9 mouse cellular contexts compared by ENCODE assay signal in the genomic region with DNA sequence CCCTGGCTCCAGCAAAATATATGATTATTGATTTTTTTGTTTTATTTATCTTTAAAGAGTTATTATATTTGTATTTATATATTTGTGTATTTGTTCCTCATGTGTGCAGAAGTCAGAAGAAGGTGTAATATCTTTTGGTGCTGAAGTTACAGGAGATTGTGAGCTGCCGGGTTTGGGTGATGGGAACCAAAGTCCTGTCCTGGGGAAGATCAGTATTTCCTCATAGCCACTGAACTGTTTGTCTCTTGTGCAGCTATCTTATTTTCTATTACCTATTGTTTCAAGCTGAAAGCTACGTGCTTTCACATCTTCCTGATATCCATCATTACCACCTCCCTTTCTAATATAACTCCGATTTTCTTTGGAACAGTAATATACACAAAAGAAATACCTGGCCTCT. TPM values are rescaled to one million over a fixed set of nuclear protein-coding genes. Genes with fewer than 3 reads are reported as not detected.
DNase-seq lines count a peak whose midpoint lies in the region; ATAC-seq and TF ChIP-seq lines count a peak whose summit lies in the region.
"Had no signal": no experiment of that assay in that cellular context is flagged by ENCODE, and none has a peak within 500 bp of the region (broad histone marks: within the 10 kb centered on the region; RNA-seq: fewer than 3 reads in every experiment).

No protein-coding gene starts in this region.

- ATAC-seq in forebrain, embryonic 14.5 days, result peak; percentile 21; the same call in 1 of the 2 replicates
- ATAC-seq in liver, embryonic 15.5 days (ENCODE audit: insufficient read depth), result no peak

- H3K9me3 ChIP-seq in heart, embryonic 10.5 days, result no peaks in the 10 kb centered on the region
- no peaks in the 10 kb centered on the region for H3K9me3 ChIP-seq in forebrain, embryonic 14.5 days (replicated peaks; ENCODE audit: control insufficient read depth, low read length)
- no peaks in the 10 kb centered on the region for H3K9me3 ChIP-seq in liver, embryonic 15.5 days (replicated peaks)

- no peak for TF ChIP-seq POLR2A in thymus, adult 2 months (IDR thresholded peaks at IDR 0.05; ENCODE audit: control insufficient read depth, extremely low read depth, insufficient read depth, low read length, poor library complexity)

- 69% methylated on average over 3 of the region's 3 CpGs for WGBS in heart, embryonic 10.5 days
- WGBS in forebrain, embryonic 14.5 days, result 73% methylated on average over 3 of the region's 3 CpGs
- 62% methylated on average over 3 of the region's 3 CpGs for WGBS in liver, embryonic 15.5 days (ENCODE audit: insufficient replicate concordance)
- WGBS in thymus, adult 2 months, result 83% methylated on average over 3 of the region's 3 CpGs

- no peak for DNase-seq in heart, embryonic 10.5 days (ENCODE audit: low spot score)
- DNase-seq in heart, adult 18-20 months, result no peak
- DNase-seq in A20 (ENCODE audit: low read depth, low spot score), result peak; percentile 6
- no peak for DNase-seq in forebrain, embryonic 14.5 days (ENCODE audit: low spot score)
- DNase-seq in urinary bladder, adult 2 months (ENCODE audit: low spot score), result no peak
- DNase-seq in thymus, adult 2 months, result no peak
- no peak for DNase-seq in natural killer cell, adult 2 months (ENCODE audit: low spot score in 2 of 2)

- peaks cover 18% of the 10 kb centered on the region for H3K36me3 ChIP-seq in heart, embryonic 10.5 days
- H3K36me3 ChIP-seq in forebrain, embryonic 14.5 days (ENCODE audit: control insufficient read depth, insufficient read depth, low read length), result peaks cover 17% of the 10 kb centered on the region
- H3K36me3 ChIP-seq in liver, embryonic 15.5 days (replicated peaks), result peaks cover 19% of the 10 kb centered on the region
- H3K36me3 ChIP-seq in thymus, adult 2 months (ENCODE audit: control insufficient read depth, insufficient read depth, low read length), result peaks cover 17% of the 10 kb centered on the region

- H3K9ac ChIP-seq in forebrain, embryonic 14.5 days (ENCODE audit: low read length), result peak overlapping the region; percentile 89; the same call in 1 of the 2 replicates
- peak overlapping the region; percentile 91; the same call in 1 of the 2 replicates for H3K9ac ChIP-seq in liver, embryonic 15.5 days

- peak overlapping the region; percentile 98 for H3K4me3 ChIP-seq in heart, embryonic 10.5 days
- H3K4me3 ChIP-seq in forebrain, embryonic 14.5 days (ENCODE audit: low read depth, low read length), result peak overlapping the region; percentile 79
- H3K4me3 ChIP-seq in liver, embryonic 15.5 days (replicated peaks), result peak overlapping the region; percentile 77
- no peak overlapping the region for H3K4me3 ChIP-seq in thymus, adult 2 months (ENCODE audit: control insufficient read depth, insufficient read depth, low read length)

- no peaks in the 10 kb centered on the region; the same call in 1 of the 2 replicates for H3K27me3 ChIP-seq in heart, embryonic 10.5 days (ENCODE audit: insufficient read depth, poor library complexity, severe bottlenecking)
- no peaks in the 10 kb centered on the region for H3K27me3 ChIP-seq in forebrain, embryonic 14.5 days (replicated peaks; ENCODE audit: control insufficient read depth, insufficient read depth, low read length)
- peaks cover 12% of the 10 kb centered on the region; the same call in 1 of the 2 replicates for H3K27me3 ChIP-seq in liver, embryonic 15.5 days
- H3K27me3 ChIP-seq in thymus, adult 2 months (ENCODE audit: control insufficient read depth, insufficient read depth, low read length), result no peaks in the 10 kb centered on the region

- no peak for TF ChIP-seq CTCF in thymus, adult 2 months (IDR thresholded peaks at IDR 0.05; ENCODE audit: borderline replicate concordance, control insufficient read depth, extremely low read depth, insufficient read depth, low read length, poor library complexity)

- H3K4me1 ChIP-seq in heart, embryonic 10.5 days, result no peaks in the 10 kb centered on the region
- H3K4me1 ChIP-seq in forebrain, embryonic 14.5 days (ENCODE audit: control insufficient read depth, insufficient read depth, low read length), result 0 out of 2 replicates have a peak, but pooled peaks cover 7% of the 10 kb centered on the region
- peaks cover 18% of the 10 kb centered on the region for H3K4me1 ChIP-seq in liver, embryonic 15.5 days (replicated peaks)
- peaks cover 2% of the 10 kb centered on the region; the same call in 1 of the 2 replicates for H3K4me1 ChIP-seq in thymus, adult 2 months (replicated peaks; ENCODE audit: control insufficient read depth, insufficient read depth, low read length)

- H3K27ac ChIP-seq in heart, embryonic 10.5 days, result peak overlapping the region; percentile 95; the same call in 1 of the 2 replicates
- no peak overlapping the region for H3K27ac ChIP-seq in forebrain, embryonic 14.5 days (ENCODE audit: low read depth, low read length)
- H3K27ac ChIP-seq in liver, embryonic 15.5 days (replicated peaks), result peak overlapping the region; percentile 87; the same call in 1 of the 2 replicates
- no peak overlapping the region for H3K27ac ChIP-seq in thymus, adult 2 months (ENCODE audit: control insufficient read depth, insufficient read depth, low read length)

- H3K4me2 ChIP-seq in forebrain, embryonic 14.5 days (ENCODE audit: low read length), result peak overlapping the region; percentile 77
- peak overlapping the region; percentile 69 for H3K4me2 ChIP-seq in liver, embryonic 15.5 days

RNA-seq across cellular contexts. Expression of a gene that starts 0.4 kb away (rescaled TPM):
- 8.6 and 10.5 TPM in 2 replicates for polyA plus RNA-seq in heart, embryonic 10.5 days (2016; fragmentation: Nextera tagmentation; extraction: Ambion mirVana)
- 10 to 100 TPM; 25.5 to 26.0 TPM for total RNA-seq in heart, adult 18-20 months (2021)
- polyA plus RNA-seq in forebrain, embryonic 14.5 days (2014; fragmentation: Nextera tagmentation; extraction: Ambion mirVana), result 7.4 and 7.5 TPM in 2 replicates
- 5.4 and 6.0 TPM in 2 replicates for polyA plus RNA-seq in liver, embryonic 15.5 days (2015; fragmentation: Nextera tagmentation; extraction: Ambion mirVana)
- polyA plus RNA-seq in urinary bladder, adult 2 months (2012; rRNA removed), result 22.2 and 23.2 TPM in 2 replicates
- 16.3 and 16.8 TPM in 2 replicates for polyA plus RNA-seq in thymus, adult 2 months (2012; rRNA removed)

RNA-seq across cellular contexts. Expression of a gene that starts 17.0 kb away (rescaled TPM):
- polyA plus RNA-seq in heart, embryonic 10.5 days (2016; fragmentation: Nextera tagmentation; extraction: Ambion mirVana), result not detected in 2 replicates
- total RNA-seq in heart, adult 18-20 months (2021), result not detected
- not detected in 2 replicates for polyA plus RNA-seq in forebrain, embryonic 14.5 days (2014; fragmentation: Nextera tagmentation; extraction: Ambion mirVana)
- not detected in 2 replicates for polyA plus RNA-seq in liver, embryonic 15.5 days (2015; fragmentation: Nextera tagmentation; extraction: Ambion mirVana)
- 0.03 TPM in 1 of 2 replicates, not detected in the other for polyA plus RNA-seq in urinary bladder, adult 2 months (2012; rRNA removed)
- polyA plus RNA-seq in thymus, adult 2 months (2012; rRNA removed), result 0.04 and 0.06 TPM in 2 replicates
- total RNA-seq: left cerebral cortex, postnatal 10 days had no signal

RNA-seq across cellular contexts. Expression of a gene that starts 40.8 kb away (rescaled TPM):
- polyA plus RNA-seq in heart, embryonic 10.5 days (2016; fragmentation: Nextera tagmentation; extraction: Ambion mirVana), result 63.0 and 67.4 TPM in 2 replicates
- 10 to 100 TPM; 45.5 to 50.7 TPM for total RNA-seq in heart, adult 18-20 months (2021)
- 57.9 and 63.6 TPM in 2 replicates for polyA plus RNA-seq in forebrain, embryonic 14.5 days (2014; fragmentation: Nextera tagmentation; extraction: Ambion mirVana)
- polyA plus RNA-seq in liver, embryonic 15.5 days (2015; fragmentation: Nextera tagmentation; extraction: Ambion mirVana), result 29.4 and 33.8 TPM in 2 replicates
- polyA plus RNA-seq in urinary bladder, adult 2 months (2012; rRNA removed), result 36.2 and 41.3 TPM in 2 replicates
- polyA plus RNA-seq in thymus, adult 2 months (2012; rRNA removed), result 16.1 and 17.3 TPM in 2 replicates

Comparison
In these comparisons a context has a peak if more than half of its experiments do, and no peak if none do; other contexts are left out.
1. H3K27ac ChIP-seq: peak in heart, embryonic 10.5 days (single experiment) and liver, embryonic 15.5 days (single experiment); none in forebrain, embryonic 14.5 days (single experiment) and thymus, adult 2 months (single experiment).